Mouse (Mus musculus): ENCODE measurements around the gene Nus1.

Nus1 gene

GRCm38 (mm10) chr10:52417299-52417997, at the start of gene Nus1:
Gene Nus1 (plus strand): TSS chr10:52417547.
- peak; percentile 97 for DNase-seq (ENCODE audit: low read depth, low spot score)

GRCm38 (mm10) chr10:52368376-52368775, 49.0 kb upstream of the Nus1 start:
- no peak for DNase-seq (ENCODE audit: low read depth, low spot score)

DNA sequence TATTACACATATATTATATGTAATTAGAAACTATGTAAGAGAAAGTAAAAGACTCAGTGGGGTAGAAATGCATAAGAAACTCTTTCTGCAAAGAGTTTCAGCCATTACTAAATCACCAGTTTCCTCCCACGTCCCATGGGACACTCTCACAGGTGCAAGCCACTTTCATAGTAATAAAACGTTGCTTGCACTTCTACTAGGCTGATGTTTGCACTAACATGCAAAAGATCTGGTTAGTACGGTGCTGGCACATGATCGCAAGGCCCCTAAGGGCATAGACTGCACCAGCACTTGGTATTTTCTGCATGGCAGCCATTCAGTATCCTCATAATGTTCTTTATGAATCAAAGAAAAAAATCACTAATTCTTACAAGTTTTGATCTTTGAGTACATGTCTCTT, 43.5 kb upstream of the Nus1 start:
- no peak for DNase-seq (ENCODE audit: low read depth, low spot score)

DNA sequence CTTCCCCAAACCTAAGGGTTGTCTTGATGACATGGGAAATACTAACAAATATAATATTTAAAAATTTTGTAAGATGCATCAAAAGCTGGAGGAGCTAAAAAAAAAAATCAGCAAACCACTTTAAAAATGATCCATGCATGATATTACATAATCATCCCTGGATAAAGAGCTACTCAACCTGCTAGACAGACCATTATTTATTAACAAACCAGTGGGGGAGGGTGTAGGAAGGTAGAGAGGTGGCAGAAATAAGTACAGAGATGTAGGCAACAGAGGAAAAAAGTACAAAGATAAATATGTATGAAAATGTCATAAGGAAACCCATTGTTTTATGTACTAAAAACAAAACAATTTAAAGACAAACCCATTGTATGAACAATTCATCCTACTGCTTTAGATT, 42.7 kb upstream of the Nus1 start:
- DNase-seq (ENCODE audit: low read depth, low spot score) = no peak

- no peak for DNase-seq (ENCODE audit: low read depth, low spot score)
These were observed 40.9 kb upstream of the Nus1 start for GRCm38 (mm10) chr10:52376422-52376821.

DNA sequence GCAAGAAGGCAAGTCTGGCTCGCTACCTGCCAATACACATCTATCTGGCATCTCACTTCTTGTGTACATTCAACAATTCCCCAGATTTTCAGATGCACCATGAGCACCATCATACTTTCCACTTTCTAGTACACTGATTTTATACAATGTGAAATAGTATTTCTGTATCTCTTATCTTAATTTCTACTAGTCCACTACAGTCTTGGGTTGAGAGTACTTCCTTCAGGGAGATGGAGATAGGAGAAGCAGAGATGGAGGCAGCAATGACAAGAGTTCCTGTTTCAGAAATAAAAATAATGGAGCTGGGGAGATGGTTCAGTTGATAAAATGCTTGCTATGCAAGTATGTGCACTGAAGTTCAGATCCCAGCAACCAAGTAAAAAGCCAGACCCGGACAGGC, 39.5 kb upstream of the Nus1 start:
- DNase-seq (ENCODE audit: low read depth, low spot score) = no peak

- peak; percentile 25 for DNase-seq (ENCODE audit: low read depth, low spot score)
These were observed 36.0 kb upstream of the Nus1 start for GRCm38 (mm10) chr10:52381321-52381801.

DNA sequence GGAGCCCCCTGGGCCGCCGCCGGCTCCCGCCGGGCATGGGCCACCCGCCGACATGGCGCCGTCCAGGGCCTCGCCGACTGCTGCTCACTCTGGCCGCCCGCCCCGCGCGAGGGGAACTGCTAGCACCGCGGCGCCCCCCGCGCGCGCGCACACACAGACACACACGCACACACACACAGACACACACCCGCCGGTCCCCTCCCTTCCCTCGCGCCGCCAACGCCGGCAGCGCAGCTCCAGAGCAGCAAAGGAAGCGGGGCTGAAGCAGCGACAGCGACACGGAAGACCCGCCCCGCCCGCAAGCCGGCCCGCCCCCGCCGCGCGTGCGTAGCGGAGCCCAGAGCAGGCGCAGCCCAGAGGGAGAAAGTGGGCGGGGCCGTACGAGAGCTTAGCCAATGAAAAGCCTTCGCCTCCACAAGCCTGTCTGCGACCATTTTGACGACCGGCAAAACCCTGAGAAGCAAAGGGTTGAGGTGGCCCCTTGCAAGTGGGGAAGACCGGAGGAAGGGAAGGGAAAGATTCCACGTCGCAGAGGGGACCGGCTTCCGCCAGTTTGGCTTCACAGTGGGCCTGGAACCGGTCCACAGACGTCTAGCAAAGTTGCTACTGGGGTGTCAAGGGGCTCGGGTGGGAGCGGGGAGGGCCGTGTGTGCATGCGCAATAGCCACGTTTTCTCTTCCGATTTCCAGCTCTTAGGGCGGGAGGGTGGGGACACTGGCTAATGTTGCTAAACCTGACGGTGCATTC, 35.3 kb upstream of the Nus1 start, which contains the start of gene Gopc:
Gene Gopc (minus strand): TSS at position 280 of the 747 bp plus-strand sequence.
- DNase-seq (ENCODE audit: low read depth, low spot score) = peak; percentile 96

DNA sequence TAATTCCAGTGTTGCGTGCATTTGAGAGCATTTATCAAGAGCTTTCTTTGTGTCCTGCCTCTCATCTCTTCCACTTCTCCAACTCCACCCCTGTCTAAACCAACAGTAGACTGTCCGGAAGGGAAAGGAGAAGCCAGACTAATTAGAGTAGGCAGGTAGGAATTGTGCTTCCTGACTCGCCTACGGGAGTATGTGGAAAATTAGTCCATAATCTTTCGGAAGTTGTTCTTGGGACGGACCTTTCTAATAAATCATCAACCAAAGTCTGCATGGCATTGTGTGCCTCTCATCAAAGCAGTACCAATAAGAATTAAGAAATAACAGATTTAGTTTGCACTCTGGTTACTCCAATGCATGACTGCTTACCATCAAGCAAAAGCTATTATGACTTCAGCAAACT, 34.3 kb upstream of the Nus1 start:
- no peak for DNase-seq (ENCODE audit: low read depth, low spot score)

DNA sequence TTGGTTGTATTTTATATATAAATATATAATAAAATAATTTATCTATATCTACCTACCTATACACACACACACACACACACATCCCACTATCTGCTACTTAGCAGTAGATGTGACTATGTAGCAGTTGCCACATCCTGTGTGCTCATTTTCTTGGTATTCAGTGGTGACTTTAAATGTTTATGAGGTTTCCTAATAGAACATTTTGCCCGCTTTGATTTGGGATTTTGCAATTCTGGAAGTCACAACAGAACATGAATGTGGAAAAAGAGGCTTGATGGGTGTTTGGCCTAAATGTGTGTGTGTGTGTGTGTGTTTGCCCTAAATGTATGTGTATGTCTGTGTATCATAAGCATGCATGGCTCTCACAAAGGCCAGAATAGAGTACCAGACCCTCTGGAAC, 33.8 kb upstream of the Nus1 start:
- DNase-seq (ENCODE audit: low read depth, low spot score) = no peak

DNA sequence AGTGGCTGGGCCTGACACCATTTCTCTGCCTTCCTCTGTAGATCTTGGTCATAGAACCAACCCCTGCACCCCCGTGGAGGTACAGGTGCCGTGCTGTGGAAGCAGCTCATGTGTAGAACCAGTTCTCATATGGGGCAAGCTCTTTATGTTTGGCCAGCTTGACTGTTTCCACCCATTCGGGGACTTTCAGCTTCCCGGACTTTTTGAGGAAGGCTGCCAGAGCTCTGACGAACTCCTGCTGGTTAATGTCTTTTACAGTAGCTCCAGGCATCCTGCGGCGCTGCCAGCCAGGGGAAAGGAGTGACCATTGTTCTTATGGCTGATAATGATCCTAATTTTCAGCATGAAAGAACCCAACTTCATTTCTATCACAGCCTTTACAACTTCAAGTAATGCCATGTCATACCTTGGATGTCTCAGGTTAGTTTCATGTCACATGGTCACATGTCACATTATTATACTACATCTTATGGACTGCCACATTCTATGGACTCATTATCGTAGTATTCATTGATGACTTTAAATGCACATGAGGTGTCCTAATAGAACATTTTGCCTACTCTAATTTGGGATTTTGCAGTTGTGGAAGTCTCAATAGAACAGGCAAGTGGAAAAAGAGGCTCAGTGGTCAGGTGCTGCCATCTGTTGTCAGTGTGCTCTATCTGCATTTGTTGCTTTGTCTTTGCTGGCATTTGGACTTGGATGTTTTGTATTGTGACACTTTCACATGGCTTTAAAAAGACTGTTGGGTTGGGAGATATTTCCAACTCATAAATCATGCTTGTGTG, 32.3 kb upstream of the Nus1 start:
- peak; percentile 71 for DNase-seq (ENCODE audit: low read depth, low spot score)

- DNase-seq (ENCODE audit: low read depth, low spot score) = no peak
These were observed 30.2 kb upstream of the Nus1 start for GRCm38 (mm10) chr10:52387192-52387591.

DNA sequence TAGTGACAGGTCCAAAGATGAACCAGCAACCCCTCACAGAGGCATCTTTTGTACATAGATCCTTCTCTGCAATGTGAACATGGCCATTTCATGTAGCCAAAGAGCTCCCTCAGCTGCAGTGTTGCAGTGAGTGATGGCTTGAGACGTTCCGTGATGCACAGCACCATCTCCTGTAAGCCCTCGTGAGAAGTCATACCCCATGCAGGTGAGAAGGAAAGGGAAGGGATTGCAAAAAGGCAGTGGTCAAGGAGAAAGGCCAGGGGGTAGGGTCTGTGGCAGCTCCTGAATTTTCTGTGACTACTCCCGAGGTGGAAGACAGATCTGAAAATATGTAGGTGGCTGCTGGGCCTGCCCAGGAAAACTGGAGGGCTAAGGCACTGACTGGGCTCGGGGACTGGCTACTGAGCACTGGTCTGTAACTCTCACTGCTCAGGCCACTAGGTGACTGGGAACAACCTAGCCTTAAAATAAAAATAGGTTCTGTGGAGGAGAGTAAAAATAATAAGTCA, 28.4 kb upstream of the Nus1 start, which contains the start of gene Nepn:
Gene Nepn (plus strand): TSS at position 51 of the 509 bp plus-strand sequence.
- DNase-seq (ENCODE audit: low read depth, low spot score) = no peak

GRCm38 (mm10) chr10:52389438-52389837, 27.9 kb upstream of the Nus1 start:
- no peak for DNase-seq (ENCODE audit: low read depth, low spot score)

DNA sequence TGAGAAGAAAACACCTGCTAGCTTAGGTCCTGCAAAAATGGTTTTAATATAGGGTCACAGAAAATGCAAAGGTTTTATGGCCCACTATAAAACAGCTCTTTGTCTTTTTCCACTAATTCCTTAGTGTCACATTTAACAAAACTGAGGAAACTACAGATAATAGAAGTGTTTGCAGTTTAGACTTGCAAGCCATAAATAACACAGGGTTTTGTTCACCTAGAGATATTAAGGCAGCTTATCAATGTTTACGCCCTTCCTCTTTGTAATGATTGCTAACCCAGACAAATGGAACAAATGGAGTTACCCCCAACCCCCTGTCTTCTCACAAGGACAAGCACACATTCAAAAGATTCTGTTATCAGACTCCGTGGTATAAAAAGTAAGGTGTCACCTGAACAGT, 26.1 kb upstream of the Nus1 start:
- no peak for DNase-seq (ENCODE audit: low read depth, low spot score)

DNA sequence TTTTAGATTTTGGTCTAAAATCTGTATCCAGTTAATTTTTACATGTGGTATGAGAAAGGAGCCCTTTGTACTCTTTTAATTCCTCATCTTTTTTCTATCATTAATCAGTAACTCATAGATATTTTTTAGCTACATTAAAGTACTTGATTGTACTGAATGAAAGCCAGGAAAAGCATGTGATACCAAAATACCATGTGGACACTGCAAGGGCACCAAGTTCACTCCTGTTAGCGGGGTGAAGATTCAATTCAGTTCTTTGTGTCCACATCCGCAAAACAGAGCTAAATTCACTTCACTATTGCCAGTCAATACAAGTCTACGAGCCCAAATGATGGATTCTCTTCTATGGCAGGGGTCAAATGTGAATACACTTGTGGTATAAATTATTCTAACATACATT, 20.7 kb upstream of the Nus1 start:
- DNase-seq (ENCODE audit: low read depth, low spot score) = no peak

GRCm38 (mm10) chr10:52398715-52399114, 18.6 kb upstream of the Nus1 start:
- no peak for DNase-seq (ENCODE audit: low read depth, low spot score)

- no peak for DNase-seq (ENCODE audit: low read depth, low spot score)
These were observed 17.6 kb upstream of the Nus1 start for GRCm38 (mm10) chr10:52399722-52400121.

DNA sequence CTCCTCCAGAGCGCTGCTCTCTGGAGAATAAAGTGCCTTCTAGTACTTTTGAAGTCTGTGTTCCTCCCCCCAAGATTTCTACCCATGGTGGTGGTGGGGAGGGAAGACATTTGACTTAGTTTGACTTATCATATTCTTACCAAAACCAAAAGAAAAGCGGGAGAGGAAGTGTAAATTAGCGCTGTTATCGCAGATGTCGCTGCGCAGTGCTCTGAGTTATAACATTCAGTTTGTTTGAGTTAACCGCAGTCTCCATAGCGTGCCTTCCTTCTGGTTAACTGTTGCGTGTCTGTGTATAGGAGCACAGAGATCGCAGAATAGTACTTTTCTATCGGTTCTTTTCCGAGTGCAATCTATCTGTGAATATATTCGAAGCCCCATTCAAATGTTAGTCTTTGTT, 12.2 kb upstream of the Nus1 start:
- DNase-seq (ENCODE audit: low read depth, low spot score) = no peak

DNA sequence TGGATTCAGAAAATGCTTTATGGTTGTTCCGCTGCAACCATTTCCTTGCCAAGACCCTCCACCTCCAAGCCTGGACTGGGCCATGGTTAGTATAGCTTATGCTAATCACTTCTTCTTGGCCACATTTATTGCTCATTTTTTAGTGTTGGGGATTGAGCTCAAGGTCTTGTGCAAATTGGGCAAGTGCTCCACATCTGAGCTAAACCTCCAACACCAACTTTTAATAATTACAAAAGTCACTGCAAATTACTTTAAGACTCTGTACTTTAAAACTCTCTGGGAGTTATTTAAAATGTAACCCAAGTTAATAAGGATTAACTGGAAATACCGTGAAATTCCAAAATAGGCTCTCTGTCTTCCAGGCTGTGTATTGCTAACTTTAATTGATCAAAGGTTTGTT, 9.8 kb upstream of the Nus1 start:
- no peak for DNase-seq (ENCODE audit: low read depth, low spot score)

DNA sequence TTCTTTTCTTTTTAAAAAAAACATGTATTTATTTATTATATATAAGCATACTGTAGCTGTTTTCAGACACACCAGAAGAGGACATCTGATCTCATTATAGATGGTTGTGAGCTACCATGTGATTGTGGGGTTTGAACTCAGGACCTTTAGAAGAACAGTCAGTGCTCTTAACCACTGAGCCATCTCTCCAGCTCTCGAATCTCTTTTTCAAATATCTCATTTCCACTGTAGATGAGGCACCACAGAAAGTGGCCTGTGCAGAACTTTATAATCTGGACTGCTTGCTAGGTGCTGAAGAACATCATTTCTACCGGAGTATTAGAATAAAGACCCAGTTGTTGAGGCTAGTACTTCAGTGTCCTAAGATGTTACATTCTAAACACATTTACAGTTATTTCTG, 2.3 kb upstream of the Nus1 start:
- DNase-seq (ENCODE audit: low read depth, low spot score) = no peak

GRCm38 (mm10) chr10:52416458-52416857, 889 bp upstream of the Nus1 start:
- DNase-seq (ENCODE audit: low read depth, low spot score) = no peak
